Mouse (Mus musculus) hindbrain, embryonic 10.5 days (tissue): Measurements from ENCODE around the gene Slc27a5. TPM values are rescaled to one million over a fixed set of nuclear protein-coding genes. Genes with fewer than 3 reads are reported as not detected.

Experiments used
- DNase-seq: peaks from one replicate; pipeline ENCODE4 v3.0.0-alpha.2; 2017; ENCODE audit warnings: low spot score
- H3K27ac ChIP-seq: fragments of 300-500 bp; sonication (generic); 2 replicates; pipeline ENCODE4 v1.5.1; 2016; ENCODE audit warnings: mild to moderate bottlenecking, moderate library complexity
- H3K27me3 ChIP-seq: fragments of 300-500 bp; sonication (generic); 2 replicates; pipeline ENCODE4 v1.6.1; 2016; ENCODE audit warnings: mild to moderate bottlenecking; ENCODE audit not compliant: poor library complexity, insufficient read depth, severe bottlenecking
- H3K36me3 ChIP-seq: fragments of 300-500 bp; sonication (generic); 2 replicates; pipeline ENCODE4 v1.6.1; 2016; ENCODE audit warnings: mild to moderate bottlenecking, moderate library complexity
- H3K4me1 ChIP-seq: fragments of 300-500 bp; sonication (generic); replicated peaks from 2 replicates; pipeline ENCODE4 v1.6.1; 2016; ENCODE audit warnings: mild to moderate bottlenecking
- H3K4me3 ChIP-seq: fragments of 300-500 bp; sonication (generic); 2 replicates; pipeline ENCODE4 v1.5.1; 2016; ENCODE audit warnings: mild to moderate bottlenecking, moderate library complexity
- H3K9me3 ChIP-seq: fragments of 300-500 bp; sonication (generic); 2 replicates; pipeline ENCODE4 v1.6.1; 2016; ENCODE audit warnings: mild to moderate bottlenecking, moderate library complexity
- WGBS: fragments of 180-500 bp; shearing (Covaris S2); methylation state at CpG from one replicate; pipeline ENCODE4 v1.1.7; 2016; 5-methylcytosine and 5-hydroxymethylcytosine counted together
- polyA plus RNA-seq: library from polyadenylated mRNA; unstranded; fragments of >200 nt; fragmentation: Nextera tagmentation; extraction: Ambion mirVana; gene quantifications from 2 replicates; pipeline ENCODE4 v1.2.1, GENCODE M21; 2016

The Slc27a5 gene
- polyA plus RNA-seq, 1 experiment from 2014 or later: 0.26 TPM

DNA sequence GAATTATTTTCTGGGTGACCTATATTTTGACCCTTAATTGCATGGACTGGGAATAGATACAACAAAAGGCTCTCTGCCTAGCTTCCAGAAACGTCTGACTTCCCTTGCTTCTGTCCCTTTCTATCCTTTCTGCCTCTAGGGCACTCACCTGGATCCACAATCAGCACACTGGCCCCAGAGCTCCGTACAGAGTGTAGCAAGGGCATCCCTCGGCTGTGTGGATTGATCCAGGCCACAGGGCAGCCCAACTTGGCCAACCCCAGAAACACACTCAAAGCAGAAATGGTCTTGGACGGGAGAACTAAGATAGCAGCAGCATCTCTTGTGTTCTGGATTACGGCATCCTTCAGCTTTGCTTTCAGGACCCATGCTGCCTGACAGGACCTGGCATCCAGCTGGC lies 762 bp downstream of the Slc27a5 start:
- no peak for DNase-seq
- WGBS: 67% methylated on average over 5 of the region's 5 CpGs
- no peaks in the 10 kb centered on the region for H3K9me3 ChIP-seq
- H3K4me1 ChIP-seq: no peaks in the 10 kb centered on the region
- H3K36me3 ChIP-seq: no peaks in the 10 kb centered on the region
- H3K27me3 ChIP-seq: no peaks in the 10 kb centered on the region
- H3K27ac ChIP-seq: no peak overlapping the region
- no peak overlapping the region for H3K4me3 ChIP-seq

DNA sequence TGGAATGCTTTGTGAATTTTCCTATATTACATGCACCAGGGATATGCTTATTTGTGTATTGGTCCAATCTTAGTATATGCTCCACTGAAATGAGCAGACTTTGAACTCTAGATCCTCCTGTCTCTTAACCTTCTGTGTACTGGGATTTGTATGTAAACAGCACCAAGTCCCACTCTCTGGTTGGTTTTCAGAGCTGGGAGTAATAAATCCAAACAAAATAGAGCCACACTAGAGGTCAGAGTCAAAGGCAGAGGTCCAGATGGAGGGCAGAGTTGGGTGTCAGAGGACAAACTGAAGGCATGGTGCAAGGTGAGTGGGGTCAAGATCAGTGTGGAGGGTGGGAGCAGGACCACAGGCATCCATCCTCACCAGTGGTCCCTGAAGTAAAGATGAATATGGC lies 2.1 kb downstream of the Slc27a5 start:
- no peak overlapping the region for H3K4me3 ChIP-seq
- DNase-seq: no peak
- H3K27me3 ChIP-seq: no peaks in the 10 kb centered on the region
- H3K4me1 ChIP-seq: no peaks in the 10 kb centered on the region
- H3K9me3 ChIP-seq: no peaks in the 10 kb centered on the region
- H3K36me3 ChIP-seq: no peaks in the 10 kb centered on the region
- no peak overlapping the region for H3K27ac ChIP-seq

- DNase-seq: no peak
- H3K9me3 ChIP-seq: no peaks in the 10 kb centered on the region
- no peaks in the 10 kb centered on the region for H3K4me1 ChIP-seq
- H3K36me3 ChIP-seq: no peaks in the 10 kb centered on the region
- 89% methylated on average over 10 of the region's 10 CpGs for WGBS
- no peaks in the 10 kb centered on the region for H3K27me3 ChIP-seq
- H3K27ac ChIP-seq: no peak overlapping the region
- no peak overlapping the region for H3K4me3 ChIP-seq
These were observed 4.8 kb downstream of the Slc27a5 start for GRCm38 (mm10) chr7:12993148-12993547.

GRCm38 (mm10) chr7:12992222-12992621 lies 5.8 kb downstream of the Slc27a5 start:
- H3K9me3 ChIP-seq: no peaks in the 10 kb centered on the region
- no peaks in the 10 kb centered on the region for H3K36me3 ChIP-seq
- no peak for DNase-seq
- no peaks in the 10 kb centered on the region for H3K27me3 ChIP-seq
- H3K27ac ChIP-seq: no peak overlapping the region
- no peak overlapping the region for H3K4me3 ChIP-seq
- H3K4me1 ChIP-seq: no peaks in the 10 kb centered on the region
- 6% methylated on average over 3 of the region's 3 CpGs for WGBS

DNA sequence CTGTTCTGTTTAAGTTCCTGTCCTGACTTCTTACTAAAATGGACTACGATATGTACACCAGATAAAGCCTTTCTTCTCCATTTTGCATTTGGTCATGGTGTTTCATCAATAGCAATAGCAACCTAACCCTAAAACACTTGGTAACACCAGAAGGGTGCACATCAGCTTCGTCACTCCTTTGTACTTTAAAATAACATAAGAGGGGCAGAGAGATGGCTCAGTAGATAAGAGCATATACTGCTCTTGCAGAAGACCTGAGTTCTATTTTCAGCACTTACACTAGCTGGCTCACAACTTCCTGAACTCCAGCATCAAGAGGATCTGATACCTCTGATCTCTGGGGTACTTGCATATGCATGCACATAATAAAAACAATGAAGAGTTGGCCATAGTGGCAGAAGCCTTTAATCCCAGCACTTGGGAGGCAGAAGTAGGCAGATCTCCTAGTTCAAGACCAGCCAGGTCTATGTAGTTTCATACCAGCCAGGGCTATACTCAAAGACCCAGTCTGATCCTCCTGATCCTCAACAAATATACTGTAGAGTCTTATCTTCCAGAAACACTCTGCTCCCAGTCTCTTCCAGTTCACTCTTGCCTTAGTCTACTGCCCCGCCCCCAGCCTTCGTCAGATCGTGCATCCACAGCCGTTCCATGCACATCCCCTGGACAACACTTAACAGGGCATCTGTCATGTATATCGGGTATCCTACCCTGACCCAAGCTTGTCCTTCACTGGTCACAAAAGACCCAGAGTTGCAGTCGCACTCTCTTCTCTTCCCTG lies 10.4 kb downstream of the Slc27a5 start:
- DNase-seq: no peak
- Histone ChIP-seq H3K4me1 (no peaks in the 10 kb centered on the region), H3K27ac (no peak overlapping the region), H3K4me3 (no peak overlapping the region), H3K36me3 (peaks cover 3% of the 10 kb centered on the region), H3K27me3 (no peaks in the 10 kb centered on the region), H3K9me3 (no peaks in the 10 kb centered on the region)
- WGBS: 86% methylated on average over 8 of the region's 8 CpGs

DNA sequence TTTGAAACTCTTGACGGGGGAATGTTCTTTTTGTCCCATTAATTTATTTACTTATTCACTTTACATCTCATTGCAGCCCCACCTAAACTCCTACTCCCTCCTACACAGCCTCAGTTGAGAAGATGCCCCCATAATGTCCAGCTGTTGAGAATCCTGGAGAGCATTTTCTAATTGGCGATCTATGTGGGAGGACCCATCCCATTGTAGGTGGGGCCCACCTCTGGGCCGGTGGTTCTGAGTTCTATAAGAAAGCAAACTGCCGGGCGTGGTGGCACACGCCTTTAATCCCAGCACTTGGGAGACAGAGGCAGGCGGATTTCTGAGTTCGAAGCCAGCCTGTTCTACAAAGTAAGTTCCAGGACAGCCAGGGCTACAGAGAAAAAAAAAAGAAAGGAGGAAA lies 11.1 kb downstream of the Slc27a5 start:
- H3K9me3 ChIP-seq: no peaks in the 10 kb centered on the region
- no peak overlapping the region for H3K4me3 ChIP-seq
- H3K4me1 ChIP-seq: no peaks in the 10 kb centered on the region
- 86% methylated on average over 8 of the region's 8 CpGs for WGBS
- DNase-seq: no peak
- no peaks in the 10 kb centered on the region for H3K27me3 ChIP-seq
- H3K36me3 ChIP-seq: peaks cover 10% of the 10 kb centered on the region
- no peak overlapping the region for H3K27ac ChIP-seq

DNA sequence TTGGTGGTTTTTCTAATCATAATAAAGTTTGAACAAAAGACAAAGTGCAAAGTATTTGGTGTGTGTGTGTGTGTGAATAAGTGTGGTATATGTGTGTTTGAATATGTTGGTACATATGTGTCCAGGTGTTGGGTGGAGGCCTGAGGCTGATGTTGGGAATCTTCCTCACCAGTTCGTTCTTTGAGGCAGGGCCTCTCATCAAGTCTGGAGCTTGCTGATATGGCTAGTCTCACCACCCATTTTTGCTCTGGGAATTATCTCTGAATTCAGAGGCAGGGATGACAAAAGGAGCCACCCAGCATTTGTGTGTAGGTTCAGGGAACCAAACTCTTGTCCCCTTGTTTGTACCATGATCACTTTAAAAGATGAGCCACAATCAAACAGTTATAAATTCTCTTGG lies 12.3 kb downstream of the Slc27a5 start:
- Histone ChIP-seq H3K9me3 (no peaks in the 10 kb centered on the region), H3K27ac (no peak overlapping the region), H3K27me3 (no peaks in the 10 kb centered on the region), H3K4me3 (no peak overlapping the region), H3K4me1 (no peaks in the 10 kb centered on the region), H3K36me3 (peaks cover 15% of the 10 kb centered on the region)
- WGBS: 89% methylated on average over 1 of the region's 1 CpGs
- DNase-seq: no peak

DNA sequence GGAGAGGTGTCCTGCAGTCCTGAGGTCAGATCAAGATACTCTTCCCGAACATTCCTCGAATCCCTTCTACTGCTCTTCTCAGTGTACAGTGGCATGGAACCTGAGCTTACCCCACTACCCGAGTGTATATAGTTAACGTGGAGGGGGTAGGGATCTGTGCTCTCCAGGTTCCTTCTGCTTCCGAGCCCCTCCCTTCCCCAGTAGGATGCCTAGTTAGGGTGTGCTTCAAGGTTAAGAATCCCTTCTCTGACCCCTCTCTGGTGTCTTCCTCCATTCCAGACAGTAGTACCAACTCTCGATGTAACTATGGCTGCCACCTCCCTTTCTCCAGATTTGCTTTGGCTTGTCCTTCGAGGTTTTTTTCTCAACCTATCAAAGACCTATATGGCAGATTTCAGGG lies 17.7 kb downstream of the Slc27a5 start:
- H3K4me1 ChIP-seq: peaks cover 21% of the 10 kb centered on the region
- no peak overlapping the region for H3K27ac ChIP-seq
- no peaks in the 10 kb centered on the region for H3K9me3 ChIP-seq
- no peaks in the 10 kb centered on the region for H3K27me3 ChIP-seq
- 88% methylated on average over 7 of the region's 7 CpGs for WGBS
- peaks cover 15% of the 10 kb centered on the region for H3K36me3 ChIP-seq
- no peak overlapping the region for H3K4me3 ChIP-seq
- no peak for DNase-seq

DNA sequence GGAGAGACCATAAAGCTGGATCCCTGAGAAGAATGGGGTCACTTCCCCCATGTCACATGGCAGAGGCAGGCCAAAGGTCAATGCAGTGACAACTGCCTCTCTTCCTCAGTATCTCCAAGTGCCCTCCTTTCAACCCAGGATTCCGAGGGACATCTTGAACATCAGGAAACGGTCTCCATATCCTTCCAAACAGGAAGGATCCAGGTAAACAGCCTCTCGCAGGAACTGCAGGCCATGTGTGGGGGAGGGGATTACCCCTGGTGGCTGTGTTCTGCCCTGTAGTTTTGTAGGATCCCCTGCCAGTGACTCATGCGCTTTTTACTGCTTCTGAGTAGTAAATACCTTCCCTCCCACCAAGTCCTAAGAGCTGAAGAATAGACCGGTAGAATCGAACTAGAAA lies 18.2 kb downstream of the Slc27a5 start:
- DNase-seq: no peak
- no peak overlapping the region for H3K27ac ChIP-seq
- H3K36me3 ChIP-seq: peaks cover 15% of the 10 kb centered on the region
- 84% methylated on average over 6 of the region's 6 CpGs for WGBS
- H3K9me3 ChIP-seq: no peaks in the 10 kb centered on the region
- H3K4me1 ChIP-seq: peaks cover 21% of the 10 kb centered on the region
- H3K27me3 ChIP-seq: no peaks in the 10 kb centered on the region
- no peak overlapping the region for H3K4me3 ChIP-seq

DNA sequence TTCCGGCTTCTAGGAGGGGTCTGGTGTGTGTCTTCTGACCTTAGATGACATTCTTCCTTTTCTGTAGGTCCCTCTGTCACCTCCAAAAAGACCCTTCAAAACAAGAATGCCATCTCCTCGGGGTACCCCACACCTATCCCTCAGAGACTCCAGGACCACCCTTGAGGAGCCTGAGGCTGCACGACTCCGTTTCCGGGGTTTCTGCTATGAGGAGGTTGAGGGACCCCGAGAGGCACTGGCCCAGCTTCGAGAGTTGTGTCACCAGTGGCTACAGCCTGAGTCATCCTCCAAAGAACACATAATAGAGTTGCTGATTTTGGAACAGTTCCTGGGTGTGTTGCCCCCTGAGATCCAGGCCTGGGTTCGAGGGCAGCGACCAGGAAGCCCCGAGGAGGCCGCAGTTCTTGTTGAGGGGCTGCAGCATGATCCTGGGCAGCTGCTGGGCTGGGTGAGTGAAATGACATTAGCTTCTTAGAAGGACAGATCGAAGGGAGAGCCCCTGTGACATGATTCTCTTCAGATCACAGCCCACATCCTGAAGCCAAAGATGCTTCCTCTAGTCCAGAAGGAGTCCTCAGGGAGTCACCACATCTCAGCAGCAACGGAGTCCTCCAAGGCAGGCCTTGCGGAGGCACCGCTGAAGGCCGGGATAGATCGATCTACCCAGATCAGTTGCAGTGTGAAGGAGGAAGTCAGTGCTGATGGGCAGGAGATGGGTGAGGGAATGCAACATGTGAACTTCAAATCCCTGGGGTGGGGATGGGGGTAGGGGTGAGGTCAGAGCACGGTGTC lies 18.9 kb downstream of the Slc27a5 start:
- H3K9me3 ChIP-seq: no peaks in the 10 kb centered on the region
- no peaks in the 10 kb centered on the region for H3K27me3 ChIP-seq
- DNase-seq: no peak
- 88% methylated on average over 18 of the region's 18 CpGs for WGBS
- peaks cover 15% of the 10 kb centered on the region for H3K36me3 ChIP-seq
- H3K4me3 ChIP-seq: peak overlapping the region; percentile 77
- peak overlapping the region; percentile 97 for H3K27ac ChIP-seq
- peaks cover 21% of the 10 kb centered on the region for H3K4me1 ChIP-seq

DNA sequence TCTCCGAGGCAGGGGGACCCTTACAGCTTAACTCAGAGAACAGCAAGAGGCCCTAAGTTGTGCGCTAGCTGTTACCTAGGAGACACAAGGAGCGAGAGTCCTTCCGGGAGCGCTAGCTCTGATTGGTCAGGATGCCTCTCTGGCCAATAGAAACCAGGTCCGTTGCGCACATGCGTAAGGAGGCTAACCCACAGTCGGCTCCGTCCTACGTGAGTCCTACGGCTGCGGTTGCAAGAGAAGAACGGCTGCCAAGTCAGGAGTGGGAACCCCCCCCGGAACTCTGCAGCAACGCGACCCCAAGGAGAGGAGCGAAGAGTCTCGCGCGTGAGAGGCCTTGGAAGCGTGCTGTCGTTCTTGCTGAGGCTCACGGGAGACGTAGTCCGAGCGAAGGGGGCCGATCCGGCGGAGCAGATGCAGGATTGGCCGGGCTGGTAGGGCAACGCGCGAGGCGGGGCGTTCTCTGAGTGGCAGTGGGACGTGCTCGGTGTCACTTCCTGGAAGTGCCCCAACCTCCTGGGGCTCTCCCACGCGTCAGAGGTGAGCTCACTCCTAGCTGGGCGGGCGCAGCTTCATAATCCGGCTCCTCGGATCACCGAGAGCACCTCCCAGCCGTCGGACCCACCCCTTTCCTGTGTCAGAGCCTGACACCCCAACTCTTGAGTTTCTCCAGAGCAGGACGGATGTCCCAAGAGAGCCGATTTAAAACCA lies 20.2 kb downstream of the Slc27a5 start, which contains the start of gene Zfp446:
Gene Zfp446 (plus strand): TSS at position 167 of the 708 bp plus-strand sequence.
- WGBS: under 1% methylated on average over 49 of the region's 49 CpGs
- H3K4me1 ChIP-seq: peaks cover 21% of the 10 kb centered on the region
- peak within 1 kb of the TSS; percentile 77 for H3K4me3 ChIP-seq

GRCm38 (mm10) chr7:12970906-12971305 lies 27.1 kb downstream of the Slc27a5 start:
- peaks cover 15% of the 10 kb centered on the region for H3K4me1 ChIP-seq
- H3K27me3 ChIP-seq: no peaks in the 10 kb centered on the region
- WGBS: 93% methylated on average over 25 of the region's 25 CpGs
- H3K27ac ChIP-seq: no peak overlapping the region
- no peak for DNase-seq
- H3K36me3 ChIP-seq: peaks cover 46% of the 10 kb centered on the region
- peaks cover 3% of the 10 kb centered on the region; the same call in 1 of the 2 replicates for H3K9me3 ChIP-seq
- no peak overlapping the region for H3K4me3 ChIP-seq

More for the DNA sequence above, 20.2 kb downstream of the Slc27a5 start, which contains the start of gene Zfp446:
- peak; percentile 98 for DNase-seq
- H3K27ac ChIP-seq: peak within 1 kb of the TSS; percentile 97
- H3K36me3 ChIP-seq: peaks cover 17% of the 10 kb centered on the region
- H3K9me3 ChIP-seq: no peaks in the 10 kb centered on the region
- no peaks in the 10 kb centered on the region for H3K27me3 ChIP-seq
